Mouse (Mus musculus) spleen, postnatal 36 days (tissue): Measurements from ENCODE around the gene Taf1c.
A peak's percentile ranks its signal among the peaks of the same experiment; 100 is the strongest.

ENCODE experiments used
- DNase-seq, 2 experiments: peaks; one replicate each; pipeline ENCODE4 v3.0.0; 2022; ENCODE audit warnings: low spot score in 2 of 2, mixed read lengths in 1 of 2

Gene Taf1c

GRCm38 (mm10) chr8:119604996-119605395, at the start of gene Taf1c:
TSS of gene Taf1c (minus strand) at chr8:119605222.
- peak; percentile 89 to 94 for DNase-seq

GRCm38 (mm10) chr8:119651324-119651723, 46.3 kb upstream of the Taf1c start:
- no peak for DNase-seq

GRCm38 (mm10) chr8:119646846-119647245, 41.8 kb upstream of the Taf1c start:
- DNase-seq = no peak

DNA sequence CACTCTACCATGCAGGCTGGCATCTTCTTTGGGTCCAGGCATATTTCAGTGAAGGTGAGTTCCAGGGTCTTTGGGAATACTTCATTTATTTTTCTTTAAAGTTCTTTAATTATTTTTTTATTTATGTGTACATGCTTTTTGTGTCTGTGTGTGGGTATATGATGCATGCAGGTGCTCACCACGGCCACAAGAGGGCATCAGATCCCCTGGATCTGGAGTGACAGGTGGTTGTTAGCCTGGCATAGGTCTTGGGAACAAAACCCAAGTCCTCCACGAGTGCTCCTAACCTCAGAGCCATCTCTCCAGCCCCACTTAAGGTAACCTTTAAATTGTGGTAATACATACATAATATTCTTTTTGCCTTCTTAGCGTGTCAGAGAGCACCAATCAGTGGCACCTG, 41.2 kb upstream of the Taf1c start:
- no peak for DNase-seq

DNA sequence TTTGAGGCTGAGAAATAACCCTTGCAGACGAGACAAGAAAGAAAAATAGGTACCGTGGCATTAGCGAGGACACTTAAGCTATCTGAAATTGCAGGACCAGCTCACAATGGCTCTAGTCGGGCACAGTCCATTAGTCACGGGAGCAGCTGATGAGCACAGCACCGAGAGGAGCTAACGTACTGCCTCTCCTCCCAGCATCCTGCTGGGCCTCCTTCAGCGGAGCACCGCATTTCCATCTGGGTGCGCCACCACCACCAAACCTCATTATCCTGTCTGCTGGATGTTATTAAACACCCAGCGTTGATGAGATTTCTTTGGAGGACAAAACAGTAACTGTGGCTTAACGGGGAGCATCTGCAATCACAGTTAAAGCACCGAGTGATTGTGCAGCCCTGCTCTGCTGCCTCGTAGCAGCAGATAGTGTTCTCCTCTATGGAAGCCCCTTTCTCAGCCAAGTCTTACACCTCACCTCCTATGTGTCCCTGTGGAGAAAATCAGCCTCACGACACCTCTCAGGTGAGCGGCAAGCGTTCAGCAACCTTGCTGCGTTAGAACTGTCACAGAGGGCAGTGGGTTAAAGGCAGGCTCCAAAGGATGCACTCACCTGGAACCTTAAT, 40.1 kb upstream of the Taf1c start:
- no peak for DNase-seq

DNA sequence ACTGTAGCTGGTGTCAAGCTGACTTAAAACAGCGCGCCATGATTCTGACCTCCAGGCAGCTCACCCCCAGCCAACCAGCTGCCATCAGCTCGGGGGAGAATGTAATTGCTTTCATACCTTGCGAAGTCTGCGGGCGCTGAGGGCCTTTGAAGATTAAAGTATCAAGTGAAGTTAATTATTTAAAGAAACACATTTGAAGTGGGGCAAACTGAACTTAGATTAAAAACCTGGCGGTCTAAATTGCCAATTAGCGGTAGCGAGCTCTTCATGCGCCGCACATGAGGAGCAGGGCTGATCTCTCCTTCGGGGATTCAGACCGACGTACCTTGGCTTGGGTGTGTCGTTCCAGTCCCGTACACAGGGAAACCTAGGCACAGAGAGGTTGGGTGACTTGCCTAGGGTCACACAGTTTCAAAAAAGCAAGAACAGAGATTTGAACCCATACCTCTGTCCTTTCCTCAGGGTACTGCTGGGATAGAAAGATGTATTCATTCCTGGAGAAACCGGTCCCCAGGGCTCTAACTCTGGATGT, 39.5 kb upstream of the Taf1c start:
- DNase-seq = no peak

DNA sequence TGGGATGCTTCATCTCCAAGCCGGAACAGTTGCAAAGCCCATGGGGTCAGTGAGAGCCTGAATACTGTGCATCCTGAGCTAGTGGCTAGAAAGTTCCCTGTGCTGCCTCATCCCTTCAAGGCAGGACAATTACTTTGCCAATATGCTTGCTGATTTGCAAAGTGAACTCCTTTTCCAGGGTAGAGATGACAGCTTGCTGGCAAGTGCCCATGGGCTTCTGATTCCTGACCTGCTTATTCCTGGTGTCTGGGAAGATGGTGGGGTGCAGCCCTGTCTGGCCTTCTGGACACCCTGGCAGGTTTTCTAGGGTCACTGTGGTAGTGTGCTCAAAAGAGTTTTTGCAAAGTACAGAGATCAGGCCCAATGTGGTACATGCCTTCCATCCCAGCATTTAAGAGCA, 37.9 kb upstream of the Taf1c start:
- DNase-seq = no peak

DNA sequence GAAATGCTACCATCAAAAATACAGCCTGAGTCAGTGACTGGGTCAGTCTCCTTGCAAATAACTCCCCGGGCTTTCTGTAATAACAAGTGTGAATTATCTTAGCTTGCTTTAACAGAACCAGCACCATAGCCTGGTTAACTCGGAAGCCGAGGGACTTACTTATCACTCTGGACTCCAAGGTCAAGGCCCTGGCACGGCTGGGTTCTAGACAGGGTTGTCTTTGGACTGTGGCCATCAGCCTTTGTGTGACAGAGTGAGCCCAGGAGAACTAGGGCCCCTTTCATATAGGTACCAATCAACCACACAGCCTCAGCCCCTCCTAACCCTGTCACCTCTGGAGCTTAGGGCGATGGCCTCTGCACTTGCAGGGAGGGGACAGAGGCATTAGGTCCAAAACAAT, 36.0 kb upstream of the Taf1c start:
- DNase-seq = no peak

DNA sequence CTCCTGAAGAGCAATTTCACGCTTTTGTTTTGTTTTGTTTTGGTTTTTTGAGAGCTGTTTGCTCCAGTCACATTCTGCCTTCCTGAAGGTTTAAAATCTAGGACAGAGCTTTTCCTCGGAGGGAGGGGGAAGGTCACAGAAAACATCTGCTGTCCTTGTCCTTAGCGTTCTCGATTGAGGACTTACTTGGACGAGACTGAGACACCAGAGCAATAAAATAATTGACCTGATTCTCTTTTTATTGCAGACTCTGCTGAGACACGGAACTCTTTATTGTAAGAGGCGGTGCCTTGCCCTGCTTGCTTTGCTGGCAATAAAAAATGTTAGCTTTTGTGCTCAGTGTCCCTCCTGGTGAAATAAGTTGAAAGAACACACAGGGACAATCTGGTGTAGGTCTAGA, 34.8 kb upstream of the Taf1c start:
- no peak for DNase-seq

GRCm38 (mm10) chr8:119638261-119638660, 33.2 kb upstream of the Taf1c start:
- no peak for DNase-seq

DNA sequence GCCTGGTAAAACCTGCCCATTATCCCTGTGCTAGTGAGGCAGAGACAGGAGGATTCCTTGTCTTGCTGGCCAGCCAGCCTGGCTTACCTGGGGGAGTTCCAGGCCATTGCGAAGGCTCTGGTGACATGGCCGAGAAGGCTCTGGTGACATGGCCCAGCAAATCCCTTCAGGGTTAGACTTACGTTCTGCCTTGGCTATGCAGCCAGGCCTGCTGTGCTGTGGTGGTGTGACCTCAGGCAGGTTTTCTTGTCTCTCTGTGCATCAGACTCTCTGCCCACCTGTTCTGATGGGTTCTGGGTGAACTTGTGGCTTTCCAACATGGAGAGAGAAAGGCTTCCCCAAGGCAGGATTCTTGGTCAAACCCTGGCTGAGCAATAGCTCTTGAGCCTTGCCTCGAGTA, 32.4 kb upstream of the Taf1c start:
- no peak for DNase-seq

GRCm38 (mm10) chr8:119636766-119637165, 31.7 kb upstream of the Taf1c start:
- DNase-seq = no peak

GRCm38 (mm10) chr8:119635958-119636357, 30.9 kb upstream of the Taf1c start:
- DNase-seq = no peak

DNA sequence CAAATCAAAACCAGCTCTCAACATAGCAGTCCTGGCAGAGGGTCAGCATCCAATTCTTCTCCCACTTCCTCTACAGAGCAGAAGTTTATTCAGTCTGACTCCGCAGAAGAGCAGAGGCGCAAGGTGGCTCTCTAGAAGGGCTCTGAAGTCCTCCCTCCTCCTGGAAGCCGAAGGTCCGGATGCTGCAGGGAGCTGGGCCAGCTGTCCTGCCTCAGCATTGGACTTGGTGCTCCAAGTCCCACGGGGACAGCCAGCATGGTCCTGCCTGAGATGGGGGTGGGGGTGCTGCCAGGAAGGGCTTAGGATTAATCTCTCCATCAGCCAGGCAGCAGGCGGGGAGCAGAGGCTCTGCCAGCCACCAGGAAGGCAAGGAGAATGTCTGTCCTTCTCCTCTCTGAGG, 30.4 kb upstream of the Taf1c start, which contains the start of gene Kcng4:
TSS of gene Kcng4 (minus strand) at position 303 of the 400 bp plus-strand sequence.
- DNase-seq = no peak

GRCm38 (mm10) chr8:119634616-119635336, 29.8 kb upstream of the Taf1c start:
- no peak for DNase-seq

GRCm38 (mm10) chr8:119632909-119633308, 27.9 kb upstream of the Taf1c start:
- no peak for DNase-seq

GRCm38 (mm10) chr8:119632246-119632645, 27.2 kb upstream of the Taf1c start:
- DNase-seq = no peak

- no peak for DNase-seq
Observed at GRCm38 (mm10) chr8:119630841-119631240, 25.8 kb upstream of the Taf1c start.

DNA sequence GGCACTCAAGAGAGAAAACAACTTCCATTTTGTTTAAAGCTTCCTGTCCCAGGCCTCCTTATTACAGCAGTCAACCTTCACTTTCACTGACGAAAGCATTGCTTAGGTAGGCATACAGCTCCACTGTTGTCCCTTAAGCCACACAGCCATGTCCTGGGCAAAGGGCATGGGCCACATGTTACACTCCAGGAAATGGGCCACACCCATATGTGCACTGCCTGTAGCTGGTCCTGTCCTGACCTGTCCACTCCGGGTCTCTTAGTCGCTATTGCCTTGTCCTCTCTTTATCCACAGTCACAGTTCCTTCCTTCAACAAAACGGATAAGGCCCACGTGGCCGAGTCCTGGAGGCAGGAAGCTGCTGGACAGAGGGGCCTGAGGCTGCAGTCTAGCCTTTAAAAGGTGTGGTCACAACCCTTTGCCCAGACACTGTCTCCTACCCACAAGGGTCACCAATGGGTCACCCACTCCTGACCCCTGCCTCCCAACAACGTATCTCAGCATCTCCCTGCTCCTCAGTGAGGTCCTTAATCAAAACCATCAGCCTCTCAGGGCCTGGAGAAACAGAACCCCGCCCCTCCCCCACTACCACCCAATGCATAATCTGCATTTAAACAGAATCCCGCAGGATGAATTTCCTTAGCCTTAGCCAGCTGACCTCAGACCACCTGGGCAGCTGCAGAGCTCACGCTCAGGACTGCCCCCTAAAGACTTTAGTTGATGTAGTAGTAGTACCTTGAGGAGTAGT, 22.8 kb upstream of the Taf1c start:
- DNase-seq = no peak

DNA sequence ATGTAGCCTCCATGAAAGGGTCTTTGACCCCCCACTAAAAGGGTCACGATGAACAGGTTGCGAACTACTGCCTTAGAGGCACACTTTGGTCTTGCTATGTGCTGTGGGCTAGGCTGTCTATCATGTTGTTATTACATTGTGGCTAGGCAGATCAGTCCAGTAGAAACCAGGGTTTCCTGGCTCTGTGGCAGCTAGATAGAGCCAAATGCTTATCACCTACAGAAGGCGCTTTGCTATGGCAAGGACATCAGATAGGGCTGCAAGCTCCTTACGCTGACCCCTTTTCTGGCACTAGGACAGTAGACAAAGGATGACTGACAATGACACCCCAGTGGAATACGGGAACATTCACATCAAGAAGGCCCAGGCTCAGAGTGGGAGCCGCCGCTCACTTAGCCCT, 22.2 kb upstream of the Taf1c start:
- no peak for DNase-seq

DNA sequence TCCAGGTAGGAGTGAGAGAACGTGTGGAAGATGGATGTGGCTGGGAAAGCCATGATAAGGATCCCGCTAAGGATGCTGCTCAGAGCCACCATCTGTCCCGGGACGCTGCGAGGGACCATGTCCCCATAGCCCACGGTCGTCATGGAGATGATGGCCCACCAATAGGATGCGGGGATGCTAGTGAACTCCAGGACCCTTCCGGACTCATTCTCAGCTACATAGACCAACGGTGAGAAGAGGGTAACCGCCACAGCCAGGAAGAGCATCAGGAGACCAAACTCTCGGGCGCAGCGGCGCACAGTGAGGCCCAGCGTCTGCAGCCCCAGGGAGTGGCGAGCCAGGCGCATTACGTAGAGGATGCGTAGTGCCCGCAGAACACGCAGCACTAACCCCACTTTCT, 20.8 kb upstream of the Taf1c start:
- DNase-seq = no peak

DNA sequence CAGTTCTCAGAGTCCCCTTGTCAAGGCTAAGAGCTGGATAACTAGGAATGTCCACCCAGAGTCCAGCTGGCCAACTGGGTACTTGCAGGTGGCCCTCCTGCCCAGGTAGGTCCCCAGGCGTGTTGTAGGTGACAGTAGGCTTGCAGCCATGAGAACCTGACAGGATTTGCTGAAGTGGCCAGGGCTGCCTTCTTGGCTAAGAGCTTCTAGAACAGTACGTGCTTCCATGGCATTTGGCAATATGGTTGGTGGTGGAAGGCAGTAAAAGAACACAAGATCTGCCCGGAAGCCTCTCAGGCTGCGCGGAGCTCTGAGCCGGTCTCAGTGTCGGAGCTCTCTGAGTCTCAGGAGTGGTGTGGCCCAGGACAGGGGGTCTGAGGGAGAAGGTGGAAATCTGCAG, 19.9 kb upstream of the Taf1c start:
- no peak for DNase-seq

GRCm38 (mm10) chr8:119623744-119624143, 18.7 kb upstream of the Taf1c start:
- no peak for DNase-seq
